Mouse (Mus musculus) heart, embryonic 10.5 days (tissue): ENCODE data around the gene Syne4. TPM values are rescaled to one million over a fixed set of nuclear protein-coding genes. Genes with fewer than 3 reads are reported as not detected.

Experiments used
- DNase-seq: peaks from one replicate; pipeline ENCODE4 v3.0.0-alpha.2; 2017; ENCODE audit warnings: low spot score
- H3K27ac ChIP-seq: fragments of 300-500 bp; sonication (generic); 2 replicates; pipeline ENCODE4 v1.5.1; 2016; ENCODE audit warnings: mild to moderate bottlenecking
- H3K27me3 ChIP-seq: fragments of 300-500 bp; sonication (generic); 2 replicates; pipeline ENCODE4 v1.6.1; 2016; ENCODE audit warnings: mild to moderate bottlenecking; ENCODE audit not compliant: poor library complexity, insufficient read depth, severe bottlenecking
- H3K36me3 ChIP-seq: fragments of 300-500 bp; sonication (generic); 2 replicates; pipeline ENCODE4 v1.6.1; 2016; ENCODE audit warnings: mild to moderate bottlenecking, moderate library complexity
- H3K4me1 ChIP-seq: fragments of 300-500 bp; sonication (generic); 2 replicates; pipeline ENCODE4 v1.6.1; 2016; ENCODE audit warnings: mild to moderate bottlenecking
- H3K4me3 ChIP-seq: fragments of 300-500 bp; sonication (generic); 2 replicates; pipeline ENCODE4 v1.5.1; 2016; ENCODE audit warnings: mild to moderate bottlenecking, moderate library complexity
- H3K9me3 ChIP-seq: fragments of 300-500 bp; sonication (generic); 2 replicates; pipeline ENCODE4 v1.6.1; 2016; ENCODE audit warnings: mild to moderate bottlenecking, moderate library complexity
- WGBS: fragments of 180-500 bp; shearing (Covaris S2); methylation state at CpG from one replicate; pipeline ENCODE4 v1.1.7; 2016; 5-methylcytosine and 5-hydroxymethylcytosine counted together
- polyA plus RNA-seq: library from polyadenylated mRNA; unstranded; fragments of >200 nt; fragmentation: Nextera tagmentation; extraction: Ambion mirVana; gene quantifications from 2 replicates; pipeline ENCODE4 v1.2.1, GENCODE M21; 2016

Gene Syne4
- polyA plus RNA-seq: 26.8 and 43.1 TPM in 2 replicates

DNA sequence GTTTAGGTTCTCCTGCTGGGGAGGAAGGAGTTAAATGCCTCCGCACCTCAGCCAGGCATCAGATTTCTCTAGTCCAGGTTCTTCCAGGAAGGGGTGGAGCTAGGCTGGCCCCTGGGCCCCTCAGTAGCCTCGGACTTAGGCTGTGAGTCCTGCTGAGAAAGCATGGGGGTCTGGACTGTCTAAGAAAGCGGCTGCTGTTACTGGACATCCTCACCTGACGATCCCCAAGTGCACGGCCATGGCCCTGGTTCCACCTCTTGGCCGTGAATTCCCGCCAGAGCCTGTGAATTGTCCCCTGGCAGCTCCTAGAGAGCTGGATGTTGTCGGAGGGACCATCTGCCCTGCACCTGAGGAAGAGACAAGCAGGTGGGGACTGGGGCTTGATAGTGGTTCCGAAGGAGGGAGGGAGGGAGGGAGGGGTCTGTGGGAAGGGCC, at the start of gene Syne4:
Gene Syne4, plus strand, starts transcription at position 87 of the 435 bp plus-strand sequence.
- Histone ChIP-seq H3K4me1 (peaks cover 24% of the 10 kb centered on the region), H3K4me3 (peak within 1 kb of the TSS; percentile 57), H3K27ac (peak within 1 kb of the TSS; percentile 59), H3K27me3 (no peaks in the 10 kb centered on the region), H3K36me3 (peaks cover 44% of the 10 kb centered on the region), H3K9me3 (no peaks in the 10 kb centered on the region)
- no peak for DNase-seq
- 2% methylated on average over 9 of the region's 9 CpGs for WGBS

DNA sequence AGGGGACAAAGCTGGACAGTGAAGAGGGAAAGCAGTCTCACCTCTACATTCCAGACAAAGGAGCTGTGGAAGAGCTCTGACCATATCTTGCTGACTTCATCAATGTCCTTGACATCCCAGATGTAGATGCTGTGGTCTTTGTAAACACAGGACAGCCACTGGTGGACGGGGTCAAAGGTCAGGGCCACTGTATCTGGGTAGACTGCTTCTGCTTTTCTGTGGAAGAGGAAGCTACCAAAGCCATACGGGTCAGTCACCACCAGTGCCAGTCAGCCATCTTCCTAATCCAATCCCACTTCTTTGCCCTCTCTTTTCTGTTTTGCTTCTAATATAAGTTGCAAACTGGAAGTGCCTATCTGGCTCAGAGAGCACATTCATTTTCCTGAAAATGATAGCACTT, 49.6 kb upstream of the Syne4 start:
- no peaks in the 10 kb centered on the region for H3K9me3 ChIP-seq
- H3K36me3 ChIP-seq: peaks cover 66% of the 10 kb centered on the region

DNA sequence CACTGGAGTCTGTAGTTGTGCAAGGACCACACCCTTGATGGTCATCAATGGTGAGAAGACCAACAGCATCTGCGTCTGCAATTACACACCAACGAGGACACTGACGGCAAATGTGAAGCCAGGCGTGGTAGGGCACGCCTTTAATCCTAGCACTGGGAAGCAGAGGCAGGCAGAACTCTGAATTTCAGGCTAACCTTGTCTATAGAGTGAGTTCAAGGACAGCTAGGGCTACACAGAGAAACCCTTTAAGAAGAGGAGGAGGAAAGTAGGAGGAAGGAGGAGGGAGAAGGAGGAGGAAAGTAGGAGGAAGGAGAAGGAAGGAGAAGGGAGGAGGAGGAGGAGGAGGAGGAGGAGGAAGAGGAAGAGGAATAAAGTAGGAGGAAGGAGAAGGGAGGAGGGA, 49.1 kb upstream of the Syne4 start:
- no peaks in the 10 kb centered on the region for H3K9me3 ChIP-seq
- H3K36me3 ChIP-seq: peaks cover 71% of the 10 kb centered on the region
- no peak overlapping the region for H3K27ac ChIP-seq
- no peak for DNase-seq
- peaks cover 8% of the 10 kb centered on the region for H3K4me1 ChIP-seq
- 91% methylated on average over 5 of the region's 5 CpGs for WGBS
- H3K4me3 ChIP-seq: no peak overlapping the region
- H3K27me3 ChIP-seq: no peaks in the 10 kb centered on the region

More for the DNA sequence above, 49.6 kb upstream of the Syne4 start:
- H3K27me3 ChIP-seq: no peaks in the 10 kb centered on the region
- H3K4me3 ChIP-seq: no peak overlapping the region
- DNase-seq: no peak
- H3K4me1 ChIP-seq: peaks cover 8% of the 10 kb centered on the region
- WGBS: 79% methylated on average over 2 of the region's 2 CpGs
- H3K27ac ChIP-seq: no peak overlapping the region

DNA sequence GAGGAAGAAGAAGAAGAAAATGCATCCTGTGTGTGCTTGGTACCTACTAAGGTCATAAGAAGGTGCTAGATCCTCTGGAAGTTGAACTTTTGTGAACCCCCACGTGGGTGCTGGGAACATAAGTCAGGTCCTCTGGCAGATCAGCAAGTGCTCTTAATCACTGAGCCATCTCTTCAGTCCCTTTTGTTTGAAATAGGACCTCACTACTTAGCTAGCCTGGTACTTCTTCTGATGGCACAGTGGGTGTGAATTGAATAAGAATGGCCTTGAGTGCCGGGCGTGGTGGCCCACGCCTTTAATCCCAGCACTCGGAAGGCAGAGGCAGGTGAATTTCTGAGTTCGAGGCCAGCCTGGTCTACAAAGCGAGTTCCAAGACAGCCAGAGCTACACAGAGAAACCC, 48.7 kb upstream of the Syne4 start:
- Histone ChIP-seq H3K4me1 (peaks cover 8% of the 10 kb centered on the region), H3K36me3 (peaks cover 71% of the 10 kb centered on the region), H3K4me3 (no peak overlapping the region), H3K27ac (no peak overlapping the region), H3K9me3 (no peaks in the 10 kb centered on the region), H3K27me3 (no peaks in the 10 kb centered on the region)
- WGBS: 86% methylated on average over 7 of the region's 7 CpGs
- no peak for DNase-seq

DNA sequence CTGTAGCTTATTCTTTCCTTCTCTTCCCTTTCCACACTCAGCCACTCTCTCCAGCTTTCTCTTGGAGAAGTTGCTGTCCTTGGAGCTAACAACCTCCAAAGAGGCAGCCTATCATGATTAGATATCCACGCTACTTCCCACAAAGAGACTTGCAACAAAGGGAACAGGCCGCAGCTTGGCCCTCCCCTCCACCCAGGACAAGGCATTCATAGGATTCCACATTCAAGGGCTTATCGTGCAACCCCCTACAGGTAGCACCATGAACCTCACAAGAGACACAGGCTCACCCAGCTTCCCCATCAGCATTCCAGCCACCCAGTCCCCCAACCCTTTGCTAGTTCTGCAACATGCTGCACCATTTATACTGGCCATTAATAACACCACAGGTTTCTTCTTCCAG, 47.8 kb upstream of the Syne4 start:
- Histone ChIP-seq H3K27ac (peak overlapping the region; percentile 62), H3K36me3 (peaks cover 71% of the 10 kb centered on the region)

DNA sequence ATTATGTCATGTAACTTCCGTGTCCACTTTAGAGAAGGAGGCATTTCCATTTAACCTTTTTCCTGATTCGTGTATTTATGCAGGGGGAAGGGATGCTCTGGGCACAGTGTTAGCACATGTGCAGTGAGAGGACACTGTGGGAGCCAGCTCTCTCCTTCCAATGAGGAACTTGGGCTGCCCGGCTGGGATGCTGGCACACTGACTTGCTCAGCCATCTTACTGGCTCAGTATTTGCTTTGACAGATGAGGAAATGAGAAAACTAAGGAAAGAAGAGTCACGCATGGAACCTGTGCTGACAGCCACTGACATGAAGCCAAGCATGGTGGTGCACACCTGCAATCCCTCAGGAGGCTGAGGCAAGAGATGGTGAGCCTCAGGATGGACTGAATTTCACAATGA, 45.0 kb upstream of the Syne4 start:
- 88% methylated on average over 4 of the region's 4 CpGs for WGBS
- H3K36me3 ChIP-seq: peaks cover 67% of the 10 kb centered on the region
- H3K27ac ChIP-seq: no peak overlapping the region
- DNase-seq: no peak
- H3K4me3 ChIP-seq: no peak overlapping the region
- peaks cover 11% of the 10 kb centered on the region for H3K4me1 ChIP-seq
- H3K27me3 ChIP-seq: no peaks in the 10 kb centered on the region
- no peaks in the 10 kb centered on the region for H3K9me3 ChIP-seq

More for the DNA sequence above, 47.8 kb upstream of the Syne4 start:
- no peaks in the 10 kb centered on the region for H3K27me3 ChIP-seq
- no peak for DNase-seq
- H3K4me1 ChIP-seq: peaks cover 8% of the 10 kb centered on the region
- no peaks in the 10 kb centered on the region for H3K9me3 ChIP-seq
- 41% methylated on average over 3 of the region's 3 CpGs for WGBS
- H3K4me3 ChIP-seq: no peak overlapping the region

DNA sequence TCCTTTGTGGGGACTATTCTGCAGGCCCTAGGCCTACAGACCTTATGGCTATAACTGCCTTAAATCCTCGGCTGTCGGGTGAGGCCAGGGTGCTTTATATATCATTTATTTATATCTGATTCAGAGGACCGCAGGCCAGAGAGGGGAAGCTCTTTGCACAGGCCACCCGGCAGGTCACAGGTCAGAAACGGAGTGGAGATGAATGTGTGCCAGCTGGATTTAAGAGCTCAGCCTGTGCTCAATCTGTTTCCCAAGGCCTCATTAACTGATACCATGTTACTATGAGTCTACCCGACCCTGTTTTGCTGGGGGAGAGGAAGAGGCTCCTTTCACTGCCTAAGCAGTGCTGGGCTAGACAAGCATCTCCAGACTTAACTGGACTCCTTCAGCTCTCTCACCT, 40.2 kb upstream of the Syne4 start:
- no peak overlapping the region for H3K4me3 ChIP-seq
- DNase-seq: no peak
- no peaks in the 10 kb centered on the region for H3K9me3 ChIP-seq
- H3K36me3 ChIP-seq: peaks cover 36% of the 10 kb centered on the region
- peak overlapping the region; percentile 65; the same call in 1 of the 2 replicates for H3K27ac ChIP-seq
- H3K27me3 ChIP-seq: no peaks in the 10 kb centered on the region
- peaks cover 12% of the 10 kb centered on the region for H3K4me1 ChIP-seq
- 76% methylated on average over 6 of the region's 6 CpGs for WGBS

DNA sequence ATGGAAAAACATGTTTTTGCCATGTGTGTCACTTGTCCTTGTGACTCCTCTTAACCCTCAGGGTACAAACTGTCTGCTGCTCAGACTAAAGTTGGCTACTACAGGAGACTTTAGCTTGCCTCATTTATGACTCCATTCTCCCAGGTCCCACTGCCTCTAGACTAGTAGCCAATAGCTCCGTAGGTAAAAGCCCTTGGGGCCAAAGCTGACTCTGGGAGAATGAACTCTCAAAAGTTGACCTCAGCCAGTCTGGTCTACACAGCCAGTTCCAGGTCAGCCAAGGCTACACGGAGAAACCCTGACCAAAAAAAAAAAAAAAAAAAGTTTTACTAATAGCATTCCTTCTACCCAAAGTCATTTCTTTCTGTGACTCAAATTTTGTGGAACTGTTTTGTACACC, 35.7 kb upstream of the Syne4 start:
- Histone ChIP-seq H3K9me3 (no peaks in the 10 kb centered on the region), H3K27ac (no peak overlapping the region), H3K4me3 (peak overlapping the region; percentile 90; the same call in 1 of the 2 replicates), H3K27me3 (no peaks in the 10 kb centered on the region), H3K36me3 (no peaks in the 10 kb centered on the region), H3K4me1 (peaks cover 20% of the 10 kb centered on the region)
- no peak for DNase-seq
- 51% methylated on average over 2 of the region's 2 CpGs for WGBS

DNA sequence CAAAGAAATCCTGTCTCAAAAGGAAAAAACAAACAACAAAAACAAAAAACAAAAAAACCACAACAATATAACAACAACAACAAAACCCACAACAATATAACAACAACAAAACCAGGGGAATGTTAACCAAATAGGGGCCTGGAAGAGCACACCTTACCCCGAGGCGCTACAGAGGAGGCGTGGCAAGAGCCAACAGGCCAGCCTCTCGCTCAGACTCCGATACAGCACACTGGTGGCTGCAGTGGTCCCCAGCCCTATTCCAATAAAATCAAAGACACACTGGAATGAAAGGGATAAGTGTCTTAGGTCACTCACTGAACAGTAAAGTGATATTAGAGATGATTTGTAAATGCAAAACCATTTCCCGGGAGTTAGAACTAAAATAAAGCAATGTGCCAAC, 35.1 kb upstream of the Syne4 start:
- Histone ChIP-seq H3K4me3 (peak overlapping the region; percentile 90), H3K9me3 (no peaks in the 10 kb centered on the region), H3K27me3 (no peaks in the 10 kb centered on the region), H3K4me1 (peaks cover 18% of the 10 kb centered on the region), H3K27ac (peak overlapping the region; percentile 91), H3K36me3 (no peaks in the 10 kb centered on the region)
- no peak for DNase-seq
- under 1% methylated on average over 6 of the region's 6 CpGs for WGBS

DNA sequence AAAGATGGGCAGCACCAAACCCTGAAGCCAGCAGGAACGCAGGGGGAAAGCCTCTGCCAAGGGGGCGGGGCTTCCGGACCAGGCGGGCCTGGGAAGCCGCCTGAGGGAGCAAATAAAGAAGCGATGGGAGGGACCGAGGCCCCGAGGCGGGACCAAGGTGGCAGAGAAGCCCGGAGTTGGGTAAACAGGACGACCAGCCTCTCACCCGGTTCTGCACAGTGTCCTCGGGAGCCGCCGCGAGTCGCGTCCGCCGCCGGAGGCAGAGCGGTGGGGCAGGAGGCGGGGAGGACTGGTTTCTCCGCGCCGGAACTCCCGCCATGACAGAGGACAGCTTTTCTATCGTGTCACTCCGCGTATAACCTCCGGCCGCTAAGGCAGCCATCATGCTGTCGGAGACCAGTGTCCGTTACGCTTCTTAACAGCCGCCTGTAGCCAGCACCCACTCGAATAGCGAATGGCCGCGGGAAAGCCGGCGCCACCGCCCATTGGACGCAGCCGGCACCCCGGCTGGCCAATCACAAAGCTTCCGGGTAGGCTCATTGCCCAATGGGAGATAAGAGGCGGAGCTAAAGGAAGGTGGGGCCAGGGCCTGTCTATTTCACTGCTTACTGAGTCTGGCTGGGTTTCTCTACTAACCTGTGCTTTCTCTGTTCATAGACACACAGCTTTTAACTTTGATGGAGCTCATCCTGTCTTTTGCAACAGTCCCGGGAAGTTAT, 34.5 kb upstream of the Syne4 start, which contains the start of the genes Thap8 and Wdr62:
Gene Thap8, plus strand, starts transcription at position 144 of the 719 bp plus-strand sequence.
Gene Wdr62, minus strand, starts transcription at position 469 of the 719 bp plus-strand sequence.
- peak; percentile 97 for DNase-seq
- H3K4me1 ChIP-seq: peaks cover 12% of the 10 kb centered on the region
- H3K27ac ChIP-seq: peak within 1 kb of the TSS; percentile 91
- no peaks in the 10 kb centered on the region for H3K9me3 ChIP-seq
- H3K27me3 ChIP-seq: no peaks in the 10 kb centered on the region
- WGBS: under 1% methylated on average over 49 of the region's 49 CpGs
- peak within 1 kb of the TSS; percentile 90 for H3K4me3 ChIP-seq
- H3K36me3 ChIP-seq: no peaks in the 10 kb centered on the region

DNA sequence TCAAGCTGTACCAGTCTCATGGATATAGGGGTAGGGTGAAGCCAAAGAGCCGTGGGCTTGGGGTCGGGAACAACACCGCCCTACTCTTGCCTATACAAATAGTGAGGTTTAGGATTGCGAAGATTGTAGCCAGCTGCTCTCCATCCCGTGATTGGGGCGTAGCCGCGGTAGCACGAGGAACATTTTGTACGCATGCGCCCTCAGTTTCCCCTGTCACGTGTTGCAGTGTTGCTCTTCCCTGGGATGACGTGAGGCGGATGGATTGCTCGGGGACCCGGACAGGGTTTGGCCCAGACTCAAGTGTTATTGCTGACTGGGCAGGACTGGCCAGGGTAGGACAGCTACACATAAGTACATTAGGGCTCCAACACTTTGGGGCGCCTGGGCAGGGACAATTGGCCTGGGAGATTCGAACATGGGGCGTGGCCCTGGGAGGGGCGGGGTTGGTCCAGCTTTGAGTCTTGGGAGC, 33.9 kb upstream of the Syne4 start:
- Histone ChIP-seq H3K36me3 (no peaks in the 10 kb centered on the region), H3K4me1 (peaks cover 8% of the 10 kb centered on the region), H3K27me3 (no peaks in the 10 kb centered on the region; the same call in 1 of the 2 replicates), H3K4me3 (peak overlapping the region; percentile 90), H3K9me3 (no peaks in the 10 kb centered on the region), H3K27ac (peak overlapping the region; percentile 91)
- WGBS: under 1% methylated on average over 20 of the region's 20 CpGs
- DNase-seq: peak; percentile 93

DNA sequence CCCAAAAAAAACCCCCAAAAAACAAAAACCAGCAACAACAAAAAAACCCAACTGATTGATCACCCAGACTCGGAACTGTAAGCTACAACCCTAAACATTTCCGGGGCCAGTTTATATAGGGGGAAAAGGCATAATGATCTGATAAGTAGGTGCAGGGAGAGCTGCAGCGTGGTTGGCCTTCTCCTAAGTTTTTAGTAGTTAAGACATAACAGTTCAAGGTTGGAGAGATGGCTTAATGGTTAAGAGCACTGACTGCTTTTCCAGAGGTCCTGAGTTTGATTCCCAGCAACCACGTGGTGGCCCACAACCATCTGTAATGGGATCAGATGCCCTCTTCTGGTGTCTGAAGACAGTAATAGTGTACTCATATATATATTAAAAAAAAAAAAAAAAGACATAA, 33.1 kb upstream of the Syne4 start:
- Histone ChIP-seq H3K4me3 (no peak overlapping the region), H3K36me3 (no peaks in the 10 kb centered on the region), H3K4me1 (peaks cover 8% of the 10 kb centered on the region), H3K27ac (no peak overlapping the region), H3K9me3 (no peaks in the 10 kb centered on the region), H3K27me3 (peaks cover 3% of the 10 kb centered on the region; the same call in 1 of the 2 replicates)
- DNase-seq: no peak
- WGBS: 72% methylated on average over 4 of the region's 4 CpGs

DNA sequence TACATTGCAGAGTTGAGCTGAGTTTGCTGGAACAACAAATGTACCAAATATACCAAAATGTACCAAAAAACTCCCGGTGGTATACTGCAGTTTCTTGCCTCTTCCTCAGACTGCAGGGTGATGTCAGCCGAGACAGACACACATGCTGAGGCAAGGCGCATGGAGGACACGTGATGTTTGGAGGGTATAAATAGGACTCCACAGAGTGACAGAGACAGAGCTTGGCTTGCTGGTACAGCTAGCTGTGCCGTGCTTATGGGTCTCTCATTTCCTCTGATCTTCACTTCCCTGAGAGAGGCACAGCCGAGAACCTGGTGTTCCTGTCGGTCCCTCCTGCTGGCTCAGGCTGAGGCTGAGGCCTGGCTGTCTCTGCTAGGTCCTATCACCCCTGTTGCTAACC, 31.9 kb upstream of the Syne4 start:
- Histone ChIP-seq H3K9me3 (no peaks in the 10 kb centered on the region), H3K27me3 (peaks cover 5% of the 10 kb centered on the region; the same call in 1 of the 2 replicates), H3K4me1 (peaks cover 8% of the 10 kb centered on the region), H3K36me3 (no peaks in the 10 kb centered on the region), H3K27ac (no peak overlapping the region), H3K4me3 (no peak overlapping the region)
- DNase-seq: no peak
- WGBS: 70% methylated on average over 7 of the region's 7 CpGs
